Mouse (Mus musculus): Measurements from ENCODE around the gene Sat2. TPM values are rescaled to one million over a fixed set of nuclear protein-coding genes. Genes with fewer than 3 reads are reported as not detected.

The Sat2 gene
- total RNA-seq (2021), result 1 to 10 TPM; 2.3 to 2.8 TPM
- long read RNA-seq, experiment 1, partial matches to known transcripts, result 1 of 3 reads
- long read RNA-seq, experiment 1, other reads (novel, unspliced or antisense), result 0 of 3 reads
- long read RNA-seq, experiment 2, partial matches to known transcripts, result 1 of 3 reads
- long read RNA-seq, experiment 2, other reads (novel, unspliced or antisense), result 2 of 3 reads

GRCm38 (mm10) chr11:69621571-69622268, at the start of gene Sat2:
Gene Sat2, plus strand, starts transcription at chr11:69622024.
- peak; percentile 64 for DNase-seq

GRCm38 (mm10) chr11:69575220-69575619, 46.6 kb upstream of the Sat2 start:
- DNase-seq, result no peak

- no peak for DNase-seq
Observed at GRCm38 (mm10) chr11:69576307-69576706, 45.5 kb upstream of the Sat2 start.

DNA sequence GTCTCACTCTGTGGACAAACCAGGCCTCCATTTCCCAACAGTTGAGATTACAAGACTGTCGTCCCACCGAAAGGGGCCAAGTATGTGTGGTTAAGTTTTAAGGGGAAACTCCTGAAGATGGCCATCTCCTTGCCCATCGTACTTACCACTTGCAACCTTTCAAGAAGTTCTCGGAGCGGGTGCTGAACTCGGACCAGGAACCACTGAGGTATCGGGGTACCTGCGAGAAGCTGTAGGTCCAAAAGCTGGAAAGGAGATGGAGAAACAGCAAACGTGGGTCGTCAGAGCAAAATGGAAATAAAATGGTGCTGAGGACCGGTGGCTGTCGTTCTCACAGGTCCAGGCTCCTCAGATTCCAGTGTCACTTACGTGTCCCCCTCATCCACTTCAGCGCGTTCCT, 43.5 kb upstream of the Sat2 start:
- DNase-seq, result no peak

DNA sequence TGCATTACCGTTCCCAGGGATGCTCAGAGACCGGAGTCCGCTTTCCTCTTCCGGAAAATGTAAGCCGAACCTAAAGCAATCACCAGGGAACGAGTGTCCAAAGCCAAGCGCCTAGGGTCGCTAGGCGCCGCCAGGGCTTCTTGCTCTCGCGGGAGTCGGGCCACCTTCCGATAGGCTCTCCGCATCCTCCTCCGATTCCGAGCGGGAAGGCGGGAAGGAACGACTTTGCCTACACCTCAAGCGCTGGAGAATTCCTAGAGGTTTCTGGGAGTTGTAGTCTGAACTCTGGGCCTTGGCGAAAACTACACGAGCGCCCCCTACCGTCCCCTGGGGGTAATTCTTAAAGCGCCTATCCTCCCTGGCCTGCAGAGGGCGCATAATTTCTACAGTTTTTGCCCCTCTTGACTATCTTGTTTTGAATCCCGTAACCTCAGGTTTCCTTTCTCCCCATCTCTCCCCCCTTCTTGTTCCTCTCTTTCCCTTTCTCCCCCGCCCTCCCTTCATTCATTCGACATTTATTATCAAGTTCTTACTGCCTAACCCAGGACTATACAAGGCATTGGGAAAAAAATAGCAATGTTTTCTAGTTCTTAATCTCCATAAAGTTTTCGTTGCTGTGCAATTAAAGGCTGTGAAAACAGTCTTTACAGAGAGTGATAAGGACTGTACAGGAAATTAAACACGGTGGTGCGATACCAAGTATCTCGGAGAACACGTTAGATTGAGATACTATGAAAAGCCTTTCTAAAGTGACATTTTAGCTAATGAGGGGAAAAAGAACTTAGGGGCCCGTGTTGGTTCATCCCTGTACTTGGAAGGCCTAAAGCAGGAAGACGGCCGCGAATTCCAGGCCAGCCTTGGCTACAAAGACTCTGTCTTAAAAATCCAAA, 42.5 kb upstream of the Sat2 start:
- DNase-seq, result peak; percentile 96

GRCm38 (mm10) chr11:69580091-69580514, 41.7 kb upstream of the Sat2 start, which contains the start of the genes Wrap53 and Trp53:
Gene Wrap53, minus strand, starts transcription at chr11:69580255.
Gene Trp53, plus strand, starts transcription at chr11:69580359.
- DNase-seq, result peak; percentile 90

- DNase-seq, result no peak
Observed at GRCm38 (mm10) chr11:69580572-69581146, 41.2 kb upstream of the Sat2 start.

- peak; percentile 88 for DNase-seq
Observed at GRCm38 (mm10) chr11:69581147-69581688, 40.6 kb upstream of the Sat2 start.

DNA sequence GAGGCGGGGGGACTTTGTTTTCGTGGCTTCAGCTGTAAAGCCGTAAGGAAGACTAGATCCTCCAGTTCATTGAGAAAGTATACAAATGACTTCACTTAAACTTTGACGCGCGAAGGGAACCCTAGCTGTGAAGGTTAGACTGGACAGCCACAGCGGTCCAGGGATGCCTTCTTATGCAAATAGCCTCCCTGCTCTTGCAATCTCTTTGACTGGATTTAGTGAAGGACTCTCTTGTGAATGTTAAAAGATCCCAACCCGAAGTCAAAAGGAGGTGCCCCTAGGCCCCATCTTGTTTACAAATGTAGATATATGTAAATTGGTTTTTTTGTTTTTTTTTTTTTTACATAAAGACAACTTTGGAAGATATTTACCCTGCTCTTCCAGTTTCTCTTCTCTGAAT, 40.0 kb upstream of the Sat2 start:
- DNase-seq, result no peak

GRCm38 (mm10) chr11:69582230-69582805, 39.5 kb upstream of the Sat2 start:
- DNase-seq, result no peak

DNA sequence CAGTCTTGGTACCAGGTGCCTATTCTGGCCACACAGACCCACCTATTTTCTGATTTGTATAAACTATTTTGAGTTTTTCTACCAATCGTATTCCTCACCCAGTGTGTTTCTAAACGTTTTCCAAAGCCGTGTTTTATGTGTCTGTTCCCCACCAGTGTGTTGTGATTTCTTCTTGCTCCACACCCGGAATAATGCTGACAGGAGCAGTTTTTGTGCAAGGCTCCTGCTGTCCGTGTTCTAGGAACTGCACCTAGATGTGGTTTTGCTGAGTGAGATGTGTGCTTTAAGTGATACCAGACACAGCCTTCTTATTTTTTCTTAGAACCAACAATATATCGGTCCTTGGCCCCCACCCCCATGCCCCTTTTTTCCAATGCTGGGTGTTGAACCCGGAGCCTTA, 37.8 kb upstream of the Sat2 start:
- no peak for DNase-seq

- no peak for DNase-seq
Observed at GRCm38 (mm10) chr11:69584937-69585336, 36.9 kb upstream of the Sat2 start.

DNA sequence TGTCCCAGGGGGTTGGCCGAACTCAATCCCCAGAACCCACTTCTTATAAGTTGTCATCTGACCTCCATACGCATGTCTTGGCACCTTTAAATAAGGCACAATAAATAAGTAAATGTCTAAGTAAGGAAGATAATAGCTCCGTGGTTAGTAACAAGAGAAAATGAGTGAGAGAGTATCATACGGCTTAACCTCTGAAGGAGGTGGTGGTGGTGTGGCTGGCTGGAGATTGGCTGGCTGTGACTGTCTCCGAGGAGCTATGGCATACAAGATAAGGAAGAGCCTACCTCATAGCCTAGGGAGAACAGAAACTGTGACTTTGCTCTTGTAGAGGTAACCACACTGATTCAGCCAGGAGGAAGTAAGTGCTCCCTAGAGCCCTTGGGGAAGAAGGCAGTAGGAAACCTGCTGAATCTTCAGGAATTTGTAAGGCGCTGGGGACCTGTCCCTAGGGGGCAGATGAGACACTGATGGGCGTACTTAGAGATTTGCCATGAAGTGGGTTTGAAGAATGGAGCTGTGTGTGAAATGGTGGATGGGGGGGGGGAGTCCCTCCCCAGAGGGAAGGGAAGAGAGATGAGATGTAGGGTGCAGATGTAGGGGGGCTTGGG, 36.0 kb upstream of the Sat2 start:
- no peak for DNase-seq

- no peak for DNase-seq
Observed at GRCm38 (mm10) chr11:69589207-69589834, 32.5 kb upstream of the Sat2 start.

DNA sequence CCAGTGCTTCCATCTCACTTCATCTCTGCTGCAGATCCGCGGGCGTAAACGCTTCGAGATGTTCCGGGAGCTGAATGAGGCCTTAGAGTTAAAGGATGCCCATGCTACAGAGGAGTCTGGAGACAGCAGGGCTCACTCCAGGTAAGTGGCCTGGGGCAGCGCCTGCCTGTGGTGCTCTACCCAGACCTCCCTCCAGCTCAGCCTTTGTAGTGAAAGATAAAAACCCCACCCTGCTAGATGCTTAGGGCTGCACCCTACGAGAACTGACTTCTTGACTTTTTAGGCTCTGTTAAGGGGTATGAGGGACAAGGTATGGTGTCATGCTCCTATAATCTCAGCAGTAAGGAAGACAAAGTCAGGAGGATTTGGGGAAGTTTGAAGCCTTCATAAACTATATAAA, 31.2 kb upstream of the Sat2 start:
- no peak for DNase-seq

DNA sequence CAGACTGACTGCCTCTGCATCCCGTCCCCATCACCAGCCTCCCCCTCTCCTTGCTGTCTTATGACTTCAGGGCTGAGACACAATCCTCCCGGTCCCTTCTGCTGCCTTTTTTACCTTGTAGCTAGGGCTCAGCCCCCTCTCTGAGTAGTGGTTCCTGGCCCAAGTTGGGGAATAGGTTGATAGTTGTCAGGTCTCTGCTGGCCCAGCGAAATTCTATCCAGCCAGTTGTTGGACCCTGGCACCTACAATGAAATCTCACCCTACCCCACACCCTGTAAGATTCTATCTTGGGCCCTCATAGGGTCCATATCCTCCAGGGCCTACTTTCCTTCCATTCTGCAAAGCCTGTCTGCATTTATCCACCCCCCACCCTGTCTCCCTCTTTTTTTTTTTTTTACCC, 30.4 kb upstream of the Sat2 start:
- peak; percentile 57 for DNase-seq

DNA sequence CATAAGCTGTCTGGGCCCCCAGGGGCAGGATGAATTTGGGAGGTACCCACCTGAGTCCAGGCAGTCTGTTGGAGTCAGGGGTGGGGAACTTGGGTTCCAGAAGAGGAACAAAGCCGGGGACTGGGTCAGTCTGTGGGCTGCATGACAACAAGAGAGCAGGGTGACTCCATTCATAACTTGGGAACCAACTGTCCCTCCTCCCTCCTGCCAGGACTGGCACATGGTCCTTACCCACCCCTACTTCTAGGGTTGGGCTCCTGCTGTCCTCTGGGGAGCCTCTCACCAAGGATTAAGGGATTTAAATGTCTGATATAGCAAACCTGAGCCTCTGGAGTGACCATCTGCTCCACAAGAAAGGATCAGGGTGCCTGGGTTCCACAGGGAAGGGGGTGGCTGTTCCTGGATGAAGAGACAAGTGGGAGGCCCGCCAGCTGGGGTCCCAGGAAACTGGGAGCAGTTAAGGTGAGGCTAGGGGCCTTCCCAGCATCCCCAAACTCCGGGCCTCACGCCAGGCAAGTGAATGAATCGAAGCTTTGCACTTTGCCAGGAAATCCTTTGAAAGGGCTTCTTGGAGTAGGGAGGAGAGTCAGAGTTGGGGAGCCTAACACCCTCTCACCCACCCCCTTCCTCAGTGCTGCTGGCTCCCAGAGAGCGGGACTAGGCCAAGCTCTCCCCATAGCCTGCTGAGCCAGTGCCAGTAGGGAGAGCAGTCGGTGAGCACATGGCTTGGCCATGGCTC, 29.8 kb upstream of the Sat2 start:
- peak; percentile 66 for DNase-seq

GRCm38 (mm10) chr11:69592799-69593198, 29.0 kb upstream of the Sat2 start:
- no peak for DNase-seq

- no peak for DNase-seq
Observed at GRCm38 (mm10) chr11:69594853-69595252, 27.0 kb upstream of the Sat2 start.

DNA sequence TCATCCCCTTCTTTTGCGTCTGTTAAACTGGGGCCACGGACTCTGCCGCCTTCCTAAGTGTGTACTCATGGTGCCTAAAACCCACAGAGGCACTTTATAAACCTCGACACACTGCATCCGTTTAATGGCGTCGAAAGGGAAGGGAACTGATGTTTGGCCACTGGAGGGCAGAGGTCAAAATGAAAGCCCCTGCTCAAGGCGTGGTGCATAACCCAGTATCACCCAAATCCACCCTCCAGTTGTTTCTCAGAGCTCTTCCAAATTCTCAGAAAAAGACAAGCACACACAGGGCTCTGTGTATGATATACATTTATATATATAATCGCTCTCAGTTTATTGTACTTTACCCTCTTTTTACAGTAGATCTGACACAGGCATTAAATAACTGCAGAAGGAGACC, 22.4 kb upstream of the Sat2 start:
- DNase-seq, result no peak
